Mouse (Mus musculus): ENCODE data around the gene Nhlh1.

Gene Nhlh1

DNA sequence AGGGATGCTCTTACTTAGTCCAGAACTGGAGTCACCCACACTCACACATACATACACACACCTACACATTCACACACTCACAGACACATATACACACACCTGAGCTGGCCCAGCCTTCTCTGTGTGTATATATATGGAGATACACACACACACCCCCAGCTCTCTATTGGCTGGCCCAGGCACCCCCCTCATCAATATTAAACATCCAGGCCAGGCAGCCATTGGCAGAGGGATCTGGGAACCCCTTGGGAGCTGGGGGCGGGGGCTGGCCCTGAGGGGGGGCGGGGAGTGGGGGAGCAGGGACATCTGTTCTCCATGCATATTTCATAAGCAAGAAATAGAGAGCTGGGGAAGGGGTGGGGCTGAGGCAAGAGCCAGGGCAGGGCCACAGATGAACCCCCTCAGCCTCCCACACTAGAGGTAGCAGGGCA lies at the start of gene Nhlh1:
TSS of gene Nhlh1 (minus strand) at position 83 of the 431 bp plus-strand sequence.
- DNase-seq (ENCODE audit: low spot score in 2 of 2), result no peak

- DNase-seq (ENCODE audit: low spot score in 2 of 2), result no peak
Measured at GRCm38 (mm10) chr1:172105101-172105500, 47.7 kb upstream of the Nhlh1 start.

DNA sequence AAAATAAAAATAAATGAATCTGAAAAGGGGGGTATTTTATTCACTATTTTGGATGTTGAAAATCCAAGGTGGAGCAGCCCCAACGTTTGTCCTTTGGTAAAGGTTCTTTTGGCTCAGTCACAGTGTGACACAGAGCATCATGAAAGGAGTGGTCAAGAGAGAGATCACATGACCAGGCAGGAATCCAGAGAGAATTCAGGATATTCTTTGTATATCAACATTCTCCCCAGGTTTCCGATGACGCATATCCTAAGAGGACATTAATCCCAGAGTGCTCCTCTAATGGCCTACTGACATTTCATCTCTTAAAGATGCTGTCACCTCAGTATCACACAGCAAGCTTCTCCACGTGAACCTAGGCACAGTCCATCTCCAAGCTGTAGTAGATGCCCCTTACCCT lies 46.2 kb upstream of the Nhlh1 start:
- DNase-seq (ENCODE audit: low spot score in 2 of 2), result no peak

GRCm38 (mm10) chr1:172099325-172100033 lies 42.1 kb upstream of the Nhlh1 start:
- DNase-seq (ENCODE audit: low spot score in 2 of 2), result no peak

GRCm38 (mm10) chr1:172095202-172095601 lies 37.8 kb upstream of the Nhlh1 start:
- DNase-seq (ENCODE audit: low spot score in 2 of 2), result no peak

DNA sequence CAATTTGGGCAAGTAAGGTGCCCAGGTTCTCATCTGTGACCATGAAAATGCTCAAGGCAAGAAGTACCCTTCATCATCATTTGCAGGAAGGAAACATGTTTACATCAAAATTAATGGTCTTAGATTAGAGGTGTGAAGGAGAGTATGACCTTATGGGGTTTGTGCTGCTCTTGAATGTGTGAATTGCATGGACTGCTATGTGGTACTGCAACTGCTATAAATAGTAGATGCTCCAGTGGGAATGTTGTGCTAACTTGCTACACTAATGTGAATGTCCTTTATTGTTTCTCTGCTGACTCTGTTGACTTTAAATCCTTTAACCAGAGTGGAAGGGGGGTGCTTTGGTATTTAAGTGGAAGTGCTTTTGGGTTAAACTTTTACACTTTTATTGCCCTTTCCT lies 36.9 kb upstream of the Nhlh1 start:
- DNase-seq (ENCODE audit: low spot score in 2 of 2), result no peak

DNA sequence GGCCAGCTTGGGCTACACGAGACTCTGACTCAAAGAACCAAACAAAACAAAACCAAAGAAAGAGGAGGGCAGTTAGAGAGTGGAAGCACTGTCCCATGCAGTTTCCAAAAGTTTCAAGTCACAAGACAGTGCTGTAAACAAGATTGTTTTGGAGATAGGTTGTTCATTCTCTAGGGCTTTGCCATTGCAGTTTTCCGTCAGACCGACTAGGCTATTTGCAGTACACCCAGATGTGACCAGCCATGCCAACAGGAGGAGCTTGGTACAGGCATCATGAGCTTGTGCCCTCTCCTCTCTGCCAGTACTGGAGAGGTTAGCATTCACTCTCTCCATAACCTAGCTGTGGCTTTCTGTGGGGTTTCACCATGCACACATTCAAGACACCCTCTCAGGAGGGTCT lies 36.1 kb upstream of the Nhlh1 start:
- DNase-seq (ENCODE audit: low spot score in 2 of 2), result no peak

GRCm38 (mm10) chr1:172082899-172083445 lies 25.6 kb upstream of the Nhlh1 start:
- no peak for DNase-seq (ENCODE audit: low spot score in 2 of 2)

DNA sequence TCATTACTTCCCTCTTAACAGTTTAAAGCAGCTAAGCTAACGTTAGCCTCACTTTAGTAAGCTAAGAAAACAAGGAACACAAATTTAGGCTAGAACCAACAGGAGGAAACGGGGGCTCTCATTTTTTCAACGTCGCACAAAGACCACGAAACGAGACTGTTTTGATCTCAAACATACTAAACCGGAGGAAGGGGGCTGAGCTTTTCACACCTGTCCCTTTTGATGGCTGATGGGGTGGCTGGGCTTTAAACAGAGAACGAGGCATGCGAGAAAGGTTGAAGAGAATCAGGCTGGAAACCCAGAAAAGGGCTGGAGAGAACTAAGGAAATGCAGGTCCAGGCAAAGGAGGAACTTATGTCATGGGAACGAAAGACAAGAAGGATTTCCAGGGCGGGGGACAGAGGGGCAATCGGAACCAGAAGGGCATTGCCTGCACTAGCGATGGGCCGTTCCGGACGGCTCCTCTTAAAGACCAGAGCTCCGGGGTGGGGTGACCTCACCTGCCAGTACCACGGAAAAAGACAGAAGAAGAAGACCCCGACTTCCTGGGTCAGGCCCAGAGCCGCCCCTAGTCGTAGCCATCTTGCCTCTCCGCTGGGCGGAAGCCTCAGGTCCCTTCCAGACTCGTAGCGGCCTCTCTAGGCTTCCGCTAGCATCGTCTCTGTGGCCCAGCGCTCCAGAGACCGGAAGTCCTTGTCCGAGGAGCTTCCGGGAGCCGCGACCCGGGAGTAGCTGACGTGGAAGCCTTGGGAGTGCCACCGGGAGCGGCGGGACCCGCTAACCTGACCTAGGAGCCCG lies 24.9 kb upstream of the Nhlh1 start, which contains the start of the genes Copa and Ncstn:
TSS of gene Copa (plus strand) at position 429 of the 798 bp plus-strand sequence.
TSS of gene Ncstn (minus strand) at position 695 of the 798 bp plus-strand sequence.
- peak; percentile 87 to 88 for DNase-seq (ENCODE audit: low spot score in 2 of 2)

DNA sequence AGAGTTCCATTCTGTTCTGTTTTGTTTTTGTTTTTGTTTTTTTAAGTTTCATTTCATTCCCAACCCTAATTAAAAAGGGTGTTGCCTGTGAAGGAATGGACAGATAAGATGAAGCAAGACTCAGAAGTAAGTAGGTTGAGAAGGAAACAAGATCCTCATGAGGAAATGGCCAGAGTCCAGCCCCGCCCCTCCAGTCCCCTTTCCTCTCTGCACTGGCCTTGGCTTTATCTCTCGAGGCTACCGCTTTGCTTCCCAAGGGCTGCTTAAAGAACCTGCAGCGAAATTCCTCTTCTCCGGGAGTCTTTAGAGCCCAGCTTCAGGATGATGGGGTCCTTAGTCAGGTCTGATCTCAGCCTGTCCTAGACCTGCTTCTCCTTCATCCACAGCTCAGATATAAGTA lies 20.6 kb upstream of the Nhlh1 start:
- no peak for DNase-seq (ENCODE audit: low spot score in 2 of 2)

DNA sequence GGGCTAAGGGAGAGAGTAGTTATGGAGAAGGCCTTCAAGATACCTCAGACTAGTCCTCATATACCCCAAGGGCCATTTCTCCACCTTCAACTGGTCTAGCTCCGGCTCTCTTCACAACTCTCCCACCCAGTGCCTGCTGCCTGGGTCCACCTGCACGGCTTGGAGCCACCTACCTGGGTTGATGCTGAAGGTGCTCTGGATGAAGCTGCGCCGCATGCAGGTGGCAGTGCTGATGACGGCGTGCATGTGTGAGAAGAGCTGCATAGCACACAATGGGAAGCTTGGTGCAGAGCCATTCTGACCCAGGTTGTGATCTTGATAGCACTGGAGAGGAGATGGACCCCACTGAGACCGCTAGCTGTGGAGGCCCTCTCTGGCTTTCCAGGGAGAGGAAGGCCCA lies 15.2 kb upstream of the Nhlh1 start:
- DNase-seq (ENCODE audit: low spot score in 2 of 2), result no peak

- no peak for DNase-seq (ENCODE audit: low spot score in 2 of 2)
Measured at GRCm38 (mm10) chr1:172071556-172071955, 14.2 kb upstream of the Nhlh1 start.

GRCm38 (mm10) chr1:172070227-172070626 lies 12.9 kb upstream of the Nhlh1 start:
- no peak for DNase-seq (ENCODE audit: low spot score in 2 of 2)

DNA sequence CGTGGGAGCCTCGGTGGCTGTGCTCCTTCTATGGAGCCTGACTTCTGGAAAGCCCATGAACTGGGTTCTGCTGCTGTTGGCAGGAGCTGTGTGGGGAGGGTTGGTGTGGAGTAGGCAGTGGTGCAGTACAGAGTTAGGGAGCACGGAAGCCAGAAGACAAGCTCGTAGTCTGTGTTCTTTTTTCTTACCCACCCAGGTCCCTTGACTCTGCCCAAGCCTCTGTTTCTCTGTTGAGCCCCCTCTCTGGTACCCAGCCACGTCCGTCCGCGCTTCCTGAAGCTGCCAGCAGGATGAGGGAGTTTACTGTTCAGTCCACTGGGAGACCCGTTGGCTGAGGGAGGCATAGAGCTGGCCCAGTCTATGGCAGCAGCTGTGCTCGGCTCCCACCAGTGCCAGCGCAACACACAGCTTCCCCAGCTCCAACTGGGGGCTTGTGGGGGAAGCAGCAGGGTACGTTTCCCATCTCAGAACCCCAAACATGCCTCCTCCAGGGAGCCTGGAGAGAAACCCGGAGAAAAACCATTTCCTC lies 7.3 kb upstream of the Nhlh1 start:
- DNase-seq (ENCODE audit: low spot score in 2 of 2), result no peak

- DNase-seq (ENCODE audit: low spot score in 2 of 2), result no peak
Measured at GRCm38 (mm10) chr1:172063291-172064023, 6.1 kb upstream of the Nhlh1 start.

GRCm38 (mm10) chr1:172062101-172062500 lies 4.7 kb upstream of the Nhlh1 start:
- no peak for DNase-seq (ENCODE audit: low spot score in 2 of 2)

DNA sequence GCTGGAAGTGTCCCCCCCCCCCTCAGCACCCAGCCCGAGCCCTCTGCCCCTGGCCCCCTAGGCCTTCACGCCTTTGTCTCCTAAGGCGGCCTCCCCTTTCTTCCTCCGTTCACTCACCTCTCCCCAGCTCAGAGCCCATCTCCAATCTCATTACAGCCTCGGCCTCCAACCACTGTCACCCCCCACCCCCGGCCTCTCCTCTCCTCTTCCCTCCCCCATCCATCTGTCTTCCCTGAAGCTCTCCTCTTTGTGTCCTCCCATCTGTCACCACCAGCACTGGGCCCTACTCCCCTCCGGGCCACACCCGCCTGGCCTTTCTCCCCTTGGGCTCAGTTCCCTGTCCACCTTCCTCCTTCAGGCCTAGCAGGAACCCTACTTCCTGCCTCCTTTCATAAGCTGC lies 3.8 kb upstream of the Nhlh1 start:
- no peak for DNase-seq (ENCODE audit: low spot score in 2 of 2)

DNA sequence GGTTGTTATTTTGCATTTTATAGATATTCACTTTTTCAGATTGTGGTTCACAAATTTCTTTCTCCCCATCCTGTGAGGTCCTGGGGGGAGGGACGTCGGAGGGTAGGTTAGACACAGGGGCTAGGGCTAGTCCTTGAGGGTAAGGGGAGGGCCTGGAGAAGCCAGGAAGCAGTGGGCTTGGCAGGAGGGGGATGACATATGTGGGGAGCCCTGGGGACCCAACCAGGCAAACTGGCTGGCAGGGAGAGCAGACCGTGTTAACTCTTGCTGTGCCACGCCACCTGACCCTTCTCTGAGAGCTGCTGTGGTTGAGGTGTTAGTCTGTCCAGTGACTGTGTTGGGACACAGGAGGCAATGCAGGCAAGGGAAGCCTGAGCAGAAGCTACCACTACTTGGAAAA lies 3.3 kb upstream of the Nhlh1 start:
- no peak for DNase-seq (ENCODE audit: low spot score in 2 of 2)

- no peak for DNase-seq (ENCODE audit: low spot score in 2 of 2)
Measured at GRCm38 (mm10) chr1:172058874-172059273, 1.5 kb upstream of the Nhlh1 start.

DNA sequence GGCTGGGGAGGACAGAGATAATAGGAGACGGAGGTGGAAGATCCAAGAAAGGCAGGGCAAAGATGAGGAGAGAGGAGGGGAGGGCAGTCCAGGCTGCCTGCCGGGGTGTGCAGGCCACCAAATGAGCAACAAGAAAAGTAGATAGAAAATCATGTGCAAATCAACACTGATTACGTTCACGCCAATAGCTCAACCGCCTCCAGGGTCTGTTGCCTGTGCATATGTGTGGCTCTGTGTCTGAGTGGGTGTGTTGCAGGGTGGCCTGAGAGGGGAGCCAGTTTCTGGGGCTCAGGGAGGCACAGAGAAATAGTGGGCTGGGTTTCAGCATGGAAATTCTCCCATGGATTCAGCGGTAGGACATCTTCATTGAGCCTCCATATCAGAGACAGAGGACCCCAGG lies 948 bp upstream of the Nhlh1 start:
- DNase-seq (ENCODE audit: low spot score in 2 of 2), result no peak

DNA sequence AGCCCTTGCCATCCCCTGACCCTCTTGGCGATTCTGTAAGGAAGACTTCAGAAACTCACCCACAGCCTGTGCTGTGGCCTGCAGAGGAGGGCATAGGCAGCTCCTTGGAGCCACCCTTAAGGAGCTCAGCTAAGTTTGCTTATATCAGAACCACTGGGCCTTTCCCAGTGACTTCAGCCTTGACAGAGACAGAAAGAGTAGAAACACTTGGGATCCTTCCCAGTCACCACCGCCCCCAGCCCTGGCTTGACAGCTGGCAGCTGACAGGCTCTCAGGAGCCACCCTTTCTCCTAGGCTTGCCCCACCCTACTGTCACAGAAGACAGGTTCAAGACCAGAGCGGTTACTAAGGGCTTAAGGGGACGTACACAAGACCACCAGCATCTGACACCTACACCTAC lies 1.1 kb downstream of the Nhlh1 start:
- no peak for DNase-seq (ENCODE audit: low spot score in 2 of 2)
